Mouse (Mus musculus): ENCODE measurements around the gene Ddit4. TPM values are rescaled to one million over a fixed set of nuclear protein-coding genes. Genes with fewer than 3 reads are reported as not detected.

Ddit4 gene
- total and polyA plus RNA-seq, 2 experiments from 2014 or later, result 40.7 to 57.8 TPM

- 67% methylated on average over 2 of the region's 2 CpGs for WGBS
- no peaks in the 10 kb centered on the region for H3K36me3 ChIP-seq (ENCODE audit: insufficient read depth)
- no peak overlapping the region for H3K4me3 ChIP-seq (ENCODE audit: low read depth, low read length)
- ATAC-seq (no peak), DNase-seq (no peak)
- H3K27me3 ChIP-seq (ENCODE audit: insufficient read depth, low read length), result no peaks in the 10 kb centered on the region
- no peaks in the 10 kb centered on the region for H3K9me3 ChIP-seq (ENCODE audit: low read length)
- H3K27ac ChIP-seq (ENCODE audit: low read depth, low read length), result no peak overlapping the region
- no peak overlapping the region for H3K9ac ChIP-seq
- TF ChIP-seq CTCF (IDR thresholded peaks at IDR 0.05; ENCODE audit: low read depth), result no peak
- H3K4me1 ChIP-seq (ENCODE audit: insufficient read depth), result 0 out of 2 replicates have a peak, but pooled peaks cover 9% of the 10 kb centered on the region
- no peak overlapping the region for H3K4me2 ChIP-seq (ENCODE audit: low read depth)
These were observed 20.9 kb upstream of the Ddit4 start for GRCm38 (mm10) chr10:59972534-59972933.

- H3K36me3 ChIP-seq (ENCODE audit: insufficient read depth), result no peaks in the 10 kb centered on the region
- H3K27me3 ChIP-seq (ENCODE audit: insufficient read depth, low read length), result no peaks in the 10 kb centered on the region
- H3K4me2 ChIP-seq (ENCODE audit: low read depth), result no peak overlapping the region
- H3K9ac ChIP-seq, result no peak overlapping the region
- no peak for TF ChIP-seq CTCF (IDR thresholded peaks at IDR 0.05; ENCODE audit: low read depth)
- ATAC-seq, result no peak
- no peak overlapping the region for H3K27ac ChIP-seq (ENCODE audit: low read depth, low read length)
- no peaks in the 10 kb centered on the region for H3K9me3 ChIP-seq (ENCODE audit: low read length)
- DNase-seq, result no peak
- 90% methylated on average over 8 of the region's 8 CpGs for WGBS
- 0 out of 2 replicates have a peak, but pooled peaks cover 9% of the 10 kb centered on the region for H3K4me1 ChIP-seq (ENCODE audit: insufficient read depth)
- no peak overlapping the region for H3K4me3 ChIP-seq (ENCODE audit: low read depth, low read length)
These were observed 20.2 kb upstream of the Ddit4 start for GRCm38 (mm10) chr10:59971813-59972212.

- 30% methylated on average over 6 of the region's 6 CpGs for WGBS
- Histone ChIP-seq H3K9me3 (ENCODE audit: low read length) (no peaks in the 10 kb centered on the region), H3K36me3 (ENCODE audit: insufficient read depth) (no peaks in the 10 kb centered on the region), H3K4me1 (ENCODE audit: insufficient read depth) (peaks cover 12% of the 10 kb centered on the region; the same call in 1 of the 2 replicates), H3K4me3 (ENCODE audit: low read depth, low read length) (peak overlapping the region; percentile 55), H3K9ac (peak overlapping the region; percentile 87), H3K27ac (ENCODE audit: low read depth, low read length) (peak overlapping the region; percentile 96), H3K4me2 (ENCODE audit: low read depth) (peak overlapping the region; percentile 71), H3K27me3 (ENCODE audit: insufficient read depth, low read length) (no peaks in the 10 kb centered on the region)
- TF ChIP-seq CTCF (IDR thresholded peaks at IDR 0.05; ENCODE audit: low read depth), result no peak
- ATAC-seq, result no peak
- DNase-seq, result no peak
These were observed 18.9 kb upstream of the Ddit4 start for GRCm38 (mm10) chr10:59970450-59971062.

- peak overlapping the region; percentile 71 for H3K4me2 ChIP-seq (ENCODE audit: low read depth)
- H3K9ac ChIP-seq, result peak overlapping the region; percentile 87
- 1% methylated on average over 25 of the region's 25 CpGs for WGBS
- H3K9me3 ChIP-seq (ENCODE audit: low read length), result no peaks in the 10 kb centered on the region
- H3K4me1 ChIP-seq (ENCODE audit: insufficient read depth), result peaks cover 18% of the 10 kb centered on the region; the same call in 1 of the 2 replicates
- no peak for TF ChIP-seq CTCF (IDR thresholded peaks at IDR 0.05; ENCODE audit: low read depth)
- H3K27me3 ChIP-seq (ENCODE audit: insufficient read depth, low read length), result no peaks in the 10 kb centered on the region
- no peaks in the 10 kb centered on the region for H3K36me3 ChIP-seq (ENCODE audit: insufficient read depth)
- peak; percentile 84 for DNase-seq
- H3K27ac ChIP-seq (ENCODE audit: low read depth, low read length), result peak overlapping the region; percentile 96
- ATAC-seq, result peak; percentile 92
- peak overlapping the region; percentile 55 for H3K4me3 ChIP-seq (ENCODE audit: low read depth, low read length)
These were observed 18.3 kb upstream of the Ddit4 start for GRCm38 (mm10) chr10:59969821-59970449.

GRCm38 (mm10) chr10:59967309-59967942 is 15.8 kb upstream of the Ddit4 start:
- H3K27ac ChIP-seq (ENCODE audit: low read depth, low read length), result no peak overlapping the region

GRCm38 (mm10) chr10:59966743-59967142 is 15.1 kb upstream of the Ddit4 start:
- TF ChIP-seq CTCF (IDR thresholded peaks at IDR 0.05; ENCODE audit: low read depth), result peak; percentile 38
- Histone ChIP-seq H3K4me3 (ENCODE audit: low read depth, low read length) (no peak overlapping the region), H3K4me2 (ENCODE audit: low read depth) (no peak overlapping the region), H3K27me3 (ENCODE audit: insufficient read depth, low read length) (no peaks in the 10 kb centered on the region), H3K36me3 (ENCODE audit: insufficient read depth) (no peaks in the 10 kb centered on the region), H3K4me1 (ENCODE audit: insufficient read depth) (peaks cover 19% of the 10 kb centered on the region; the same call in 1 of the 2 replicates), H3K27ac (ENCODE audit: low read depth, low read length) (no peak overlapping the region), H3K9me3 (ENCODE audit: low read length) (no peaks in the 10 kb centered on the region), H3K9ac (no peak overlapping the region)
- WGBS, result 88% methylated on average over 6 of the region's 6 CpGs
- DNase-seq (no peak), ATAC-seq (no peak)

More at GRCm38 (mm10) chr10:59967309-59967942, 15.8 kb upstream of the Ddit4 start:
- no peaks in the 10 kb centered on the region for H3K9me3 ChIP-seq (ENCODE audit: low read length)
- DNase-seq, result no peak
- 71% methylated on average over 6 of the region's 6 CpGs for WGBS
- TF ChIP-seq CTCF (IDR thresholded peaks at IDR 0.05; ENCODE audit: low read depth), result no peak
- H3K4me2 ChIP-seq (ENCODE audit: low read depth), result no peak overlapping the region
- H3K9ac ChIP-seq, result no peak overlapping the region
- ATAC-seq, result no peak
- no peak overlapping the region for H3K4me3 ChIP-seq (ENCODE audit: low read depth, low read length)
- no peaks in the 10 kb centered on the region for H3K36me3 ChIP-seq (ENCODE audit: insufficient read depth)
- H3K27me3 ChIP-seq (ENCODE audit: insufficient read depth, low read length), result no peaks in the 10 kb centered on the region
- peaks cover 19% of the 10 kb centered on the region; the same call in 1 of the 2 replicates for H3K4me1 ChIP-seq (ENCODE audit: insufficient read depth)

- DNase-seq, result no peak
- Histone ChIP-seq H3K27me3 (ENCODE audit: insufficient read depth, low read length) (no peaks in the 10 kb centered on the region), H3K9me3 (ENCODE audit: low read length) (no peaks in the 10 kb centered on the region), H3K27ac (ENCODE audit: low read depth, low read length) (peak overlapping the region; percentile 35; the same call in 1 of the 2 replicates), H3K9ac (no peak overlapping the region), H3K36me3 (ENCODE audit: insufficient read depth) (no peaks in the 10 kb centered on the region), H3K4me2 (ENCODE audit: low read depth) (no peak overlapping the region), H3K4me1 (ENCODE audit: insufficient read depth) (peaks cover 17% of the 10 kb centered on the region; the same call in 1 of the 2 replicates), H3K4me3 (ENCODE audit: low read depth, low read length) (no peak overlapping the region)
- no peak for ATAC-seq
- 81% methylated on average over 8 of the region's 8 CpGs for WGBS
- no peak for TF ChIP-seq CTCF (IDR thresholded peaks at IDR 0.05; ENCODE audit: low read depth)
These were observed 14.2 kb upstream of the Ddit4 start for GRCm38 (mm10) chr10:59965788-59966187.
